Mouse (Mus musculus) intestine, postnatal 0 days (tissue): Measurements from ENCODE around the gene Hcn2. TPM values are rescaled to one million over a fixed set of nuclear protein-coding genes. Genes with fewer than 3 reads are reported as not detected.

Experiments used
- ATAC-seq: fragments of 200-750 bp; cut with Nextera tagmentation; 2 replicates; pipeline ENCODE4 v1.8.0; 2017; ENCODE audit warnings: mild to moderate bottlenecking, moderate TSS enrichment, moderate library complexity
- H3K27ac ChIP-seq: fragments of 300-500 bp; sonication (generic); 2 replicates; pipeline ENCODE4 v1.5.1; 2014; ENCODE audit warnings: mild to moderate bottlenecking, low read depth, low read length, moderate library complexity
- H3K27me3 ChIP-seq: fragments of 300-500 bp; sonication (generic); replicated peaks from 2 replicates; pipeline ENCODE4 v1.6.1; 2014; ENCODE audit warnings: low read length, mixed read lengths; ENCODE audit not compliant: control insufficient read depth, insufficient read depth
- H3K36me3 ChIP-seq: fragments of 300-500 bp; sonication (generic); 2 replicates; pipeline ENCODE4 v1.6.1; 2014; ENCODE audit warnings: mild to moderate bottlenecking, moderate library complexity; ENCODE audit not compliant: control insufficient read depth, insufficient read depth
- H3K4me1 ChIP-seq: fragments of 300-500 bp; sonication (generic); replicated peaks from 2 replicates; pipeline ENCODE4 v1.6.1; 2014; ENCODE audit warnings: antibody characterized with exemption, low read length, mixed read lengths; ENCODE audit not compliant: control insufficient read depth, insufficient read depth
- H3K4me2 ChIP-seq: fragments of 300-500 bp; sonication (generic); replicated peaks from 2 replicates; pipeline ENCODE4 v1.6.1; 2014; ENCODE audit warnings: low read depth, mild to moderate bottlenecking, moderate library complexity
- H3K4me3 ChIP-seq: fragments of 300-500 bp; sonication (generic); 2 replicates; pipeline ENCODE4 v1.5.1; 2014; ENCODE audit warnings: low read depth, low read length
- H3K9ac ChIP-seq: fragments of 300-500 bp; sonication (generic); 2 replicates; pipeline ENCODE4 v1.6.1; 2014; ENCODE audit warnings: mild to moderate bottlenecking, low read depth, low read length
- H3K9me3 ChIP-seq: fragments of 300-500 bp; sonication (generic); 2 replicates; pipeline ENCODE4 v1.6.1; 2016; ENCODE audit warnings: mixed run types; ENCODE audit not compliant: control insufficient read depth
- CTCF ChIP-seq: sonication (generic); IDR thresholded peaks from 2 replicates; pipeline ENCODE4 v1.5.1; 2016; ENCODE audit warnings: low read depth, mild to moderate bottlenecking, control low read depth, antibody characterized with exemption, moderate library complexity
- WGBS: fragments of 180-500 bp; shearing (Covaris S2); extraction: QIAGEN DNeasy Blood & Tissue Kit; methylation state at CpG from one replicate; pipeline ENCODE4 v1.1.7; 2014; 5-methylcytosine and 5-hydroxymethylcytosine counted together
- polyA plus RNA-seq: library from polyadenylated mRNA; unstranded; fragments of >200 nt; fragmentation: Nextera tagmentation; extraction: Ambion mirVana; gene quantifications from 2 replicates; pipeline ENCODE4 v1.2.1, GENCODE M21; 2015

The Hcn2 gene
- polyA plus RNA-seq, 1 experiment from 2014 or later: 0.38 TPM

GRCm38 (mm10) chr10:79693580-79694378, 22.7 kb upstream of the Hcn2 start:
- WGBS: 71% methylated on average over 12 of the region's 12 CpGs
- Histone ChIP-seq H3K4me2 (no peak overlapping the region), H3K4me1 (peaks cover 21% of the 10 kb centered on the region), H3K9ac (no peak overlapping the region), H3K4me3 (no peak overlapping the region), H3K9me3 (no peaks in the 10 kb centered on the region), H3K27me3 (no peaks in the 10 kb centered on the region), H3K36me3 (peaks cover 5% of the 10 kb centered on the region), H3K27ac (no peak overlapping the region)
- no peak for TF ChIP-seq CTCF
- no peak for ATAC-seq

GRCm38 (mm10) chr10:79694379-79694655, 22.1 kb upstream of the Hcn2 start:
- 81% methylated on average over 6 of the region's 6 CpGs for WGBS

GRCm38 (mm10) chr10:79695231-79696128, 21.0 kb upstream of the Hcn2 start:
- no peak overlapping the region for H3K9ac ChIP-seq
- ATAC-seq: peak; percentile 37
- peak overlapping the region; percentile 4; the same call in 1 of the 2 replicates for H3K4me2 ChIP-seq
- no peaks in the 10 kb centered on the region for H3K27me3 ChIP-seq
- H3K9me3 ChIP-seq: no peaks in the 10 kb centered on the region
- 37% methylated on average over 13 of the region's 13 CpGs for WGBS
- peak; percentile 97 for TF ChIP-seq CTCF
- peak overlapping the region; percentile 57 for H3K27ac ChIP-seq
- H3K36me3 ChIP-seq: no peaks in the 10 kb centered on the region
- H3K4me1 ChIP-seq: peaks cover 21% of the 10 kb centered on the region
- H3K4me3 ChIP-seq: no peak overlapping the region

More at GRCm38 (mm10) chr10:79694379-79694655, 22.1 kb upstream of the Hcn2 start:
- no peak for TF ChIP-seq CTCF
- Histone ChIP-seq H3K27me3 (no peaks in the 10 kb centered on the region), H3K27ac (no peak overlapping the region), H3K4me2 (no peak overlapping the region), H3K4me1 (peaks cover 21% of the 10 kb centered on the region), H3K9ac (no peak overlapping the region), H3K9me3 (no peaks in the 10 kb centered on the region), H3K36me3 (no peaks in the 10 kb centered on the region; the same call in 1 of the 2 replicates), H3K4me3 (no peak overlapping the region)
- no peak for ATAC-seq

- Histone ChIP-seq H3K27ac (peak overlapping the region; percentile 57), H3K4me1 (peaks cover 22% of the 10 kb centered on the region), H3K9me3 (no peaks in the 10 kb centered on the region), H3K36me3 (no peaks in the 10 kb centered on the region), H3K9ac (no peak overlapping the region), H3K4me3 (no peak overlapping the region), H3K4me2 (peak overlapping the region; percentile 4; the same call in 1 of the 2 replicates), H3K27me3 (no peaks in the 10 kb centered on the region)
- ATAC-seq: peak; percentile 76
- WGBS: 19% methylated on average over 9 of the region's 9 CpGs
- TF ChIP-seq CTCF: no peak
Observed at GRCm38 (mm10) chr10:79696129-79696651, 20.2 kb upstream of the Hcn2 start.

GRCm38 (mm10) chr10:79697916-79698315, 18.5 kb upstream of the Hcn2 start:
- H3K4me3 ChIP-seq: no peak overlapping the region
- H3K27me3 ChIP-seq: no peaks in the 10 kb centered on the region
- H3K9ac ChIP-seq: no peak overlapping the region
- peak overlapping the region; percentile 67 for H3K27ac ChIP-seq
- no peak for TF ChIP-seq CTCF
- 43% methylated on average over 6 of the region's 6 CpGs for WGBS
- no peaks in the 10 kb centered on the region for H3K36me3 ChIP-seq
- peak; percentile 24; the same call in 1 of the 2 replicates for ATAC-seq
- H3K4me2 ChIP-seq: no peak overlapping the region
- peaks cover 24% of the 10 kb centered on the region for H3K4me1 ChIP-seq
- H3K9me3 ChIP-seq: no peaks in the 10 kb centered on the region

- Histone ChIP-seq H3K4me3 (no peak overlapping the region), H3K27me3 (no peaks in the 10 kb centered on the region), H3K36me3 (no peaks in the 10 kb centered on the region), H3K9ac (no peak overlapping the region), H3K9me3 (no peaks in the 10 kb centered on the region), H3K4me2 (no peak overlapping the region), H3K27ac (peak overlapping the region; percentile 67), H3K4me1 (peaks cover 24% of the 10 kb centered on the region)
- no peak for TF ChIP-seq CTCF
- WGBS: 82% methylated on average over 6 of the region's 6 CpGs
- no peak for ATAC-seq
Observed at GRCm38 (mm10) chr10:79698459-79698858, 18.0 kb upstream of the Hcn2 start.
